Mouse (Mus musculus): ENCODE measurements around the gene Tmem108. TPM values are rescaled to one million over a fixed set of nuclear protein-coding genes. Genes with fewer than 3 reads are reported as not detected.
A peak's percentile ranks its signal among the peaks of the same experiment; 100 is the strongest.

Gene Tmem108
- polyA plus RNA-seq, 1 experiment from 2014 or later: 33.0 TPM

- Histone ChIP-seq H3K36me3 (replicated peaks) (no peaks in the 10 kb centered on the region), H3K4me3 (no peak overlapping the region), H3K27me3 (replicated peaks) (peaks cover 18% of the 10 kb centered on the region), H3K9me3 (no peaks in the 10 kb centered on the region), H3K4me2 (no peak overlapping the region), H3K4me1 (peaks cover 12% of the 10 kb centered on the region), H3K27ac (0 out of 2 replicates have a peak overlapping the region, but pooled peaks have one; percentile 18), H3K9ac (no peak overlapping the region)
- ATAC-seq (replicated peaks): peak; percentile 88
- WGBS: 30% methylated on average over 7 of the region's 7 CpGs
Observed at GRCm38 (mm10) chr9:103494346-103495020, 267.2 kb downstream of the Tmem108 start.

GRCm38 (mm10) chr9:103491985-103492384, 269.7 kb downstream of the Tmem108 start:
- no peaks in the 10 kb centered on the region for H3K36me3 ChIP-seq (replicated peaks)
- H3K4me1 ChIP-seq: peaks cover 12% of the 10 kb centered on the region
- H3K9ac ChIP-seq: no peak overlapping the region
- no peaks in the 10 kb centered on the region for H3K9me3 ChIP-seq
- no peak overlapping the region for H3K4me2 ChIP-seq
- H3K27ac ChIP-seq: no peak overlapping the region
- no peak overlapping the region for H3K4me3 ChIP-seq
- ATAC-seq (replicated peaks): no peak
- H3K27me3 ChIP-seq (replicated peaks): peaks cover 6% of the 10 kb centered on the region; the same call in 1 of the 2 replicates
- WGBS: 88% methylated on average over 8 of the region's 8 CpGs

GRCm38 (mm10) chr9:103490439-103490838, 271.2 kb downstream of the Tmem108 start:
- peak; percentile 61 for ATAC-seq (replicated peaks)
- Histone ChIP-seq H3K4me3 (no peak overlapping the region), H3K9me3 (no peaks in the 10 kb centered on the region), H3K4me2 (no peak overlapping the region), H3K36me3 (replicated peaks) (no peaks in the 10 kb centered on the region), H3K27me3 (replicated peaks) (peaks cover 7% of the 10 kb centered on the region; the same call in 1 of the 2 replicates), H3K4me1 (peaks cover 16% of the 10 kb centered on the region), H3K27ac (no peak overlapping the region), H3K9ac (no peak overlapping the region)
- WGBS: 11% methylated on average over 2 of the region's 2 CpGs

- Histone ChIP-seq H3K27ac (no peak overlapping the region), H3K36me3 (replicated peaks) (no peaks in the 10 kb centered on the region), H3K27me3 (replicated peaks) (peaks cover 7% of the 10 kb centered on the region; the same call in 1 of the 2 replicates), H3K4me3 (no peak overlapping the region), H3K4me1 (peaks cover 16% of the 10 kb centered on the region), H3K9ac (no peak overlapping the region), H3K9me3 (no peaks in the 10 kb centered on the region), H3K4me2 (no peak overlapping the region)
- WGBS: 88% methylated on average over 4 of the region's 4 CpGs
- no peak for ATAC-seq (replicated peaks)
Observed at GRCm38 (mm10) chr9:103489883-103490282, 271.8 kb downstream of the Tmem108 start.

GRCm38 (mm10) chr9:103489096-103489495, 272.5 kb downstream of the Tmem108 start:
- Histone ChIP-seq H3K4me1 (peaks cover 8% of the 10 kb centered on the region; the same call in 1 of the 2 replicates), H3K4me3 (no peak overlapping the region), H3K9me3 (no peaks in the 10 kb centered on the region), H3K27me3 (replicated peaks) (peaks cover 7% of the 10 kb centered on the region; the same call in 1 of the 2 replicates), H3K4me2 (no peak overlapping the region), H3K36me3 (replicated peaks) (no peaks in the 10 kb centered on the region), H3K9ac (no peak overlapping the region), H3K27ac (no peak overlapping the region)
- WGBS: 62% methylated on average over 7 of the region's 7 CpGs
- ATAC-seq (replicated peaks): no peak

GRCm38 (mm10) chr9:103486262-103486661, 275.4 kb downstream of the Tmem108 start:
- WGBS: 89% methylated on average over 6 of the region's 6 CpGs
- no peak overlapping the region for H3K4me3 ChIP-seq
- no peak for ATAC-seq (replicated peaks)

GRCm38 (mm10) chr9:103485606-103486005, 276.0 kb downstream of the Tmem108 start:
- no peak overlapping the region for H3K9ac ChIP-seq
- no peak overlapping the region for H3K4me2 ChIP-seq
- 49% methylated on average over 8 of the region's 8 CpGs for WGBS
- H3K36me3 ChIP-seq (replicated peaks): no peaks in the 10 kb centered on the region
- H3K4me3 ChIP-seq: no peak overlapping the region
- peaks cover 12% of the 10 kb centered on the region; the same call in 1 of the 2 replicates for H3K4me1 ChIP-seq
- no peak overlapping the region for H3K27ac ChIP-seq
- H3K27me3 ChIP-seq (replicated peaks): 0 out of 2 replicates have a peak, but pooled peaks cover 4% of the 10 kb centered on the region
- ATAC-seq (replicated peaks): no peak
- H3K9me3 ChIP-seq: no peaks in the 10 kb centered on the region

More at GRCm38 (mm10) chr9:103486262-103486661, 275.4 kb downstream of the Tmem108 start:
- Histone ChIP-seq H3K9me3 (no peaks in the 10 kb centered on the region), H3K4me1 (peaks cover 8% of the 10 kb centered on the region; the same call in 1 of the 2 replicates), H3K36me3 (replicated peaks) (no peaks in the 10 kb centered on the region), H3K9ac (no peak overlapping the region), H3K27ac (no peak overlapping the region), H3K27me3 (replicated peaks) (0 out of 2 replicates have a peak, but pooled peaks cover 4% of the 10 kb centered on the region), H3K4me2 (no peak overlapping the region)

GRCm38 (mm10) chr9:103480603-103481220, 280.9 kb downstream of the Tmem108 start:
- WGBS: 44% methylated on average over 8 of the region's 8 CpGs
- H3K4me2 ChIP-seq: no peak overlapping the region
- no peak overlapping the region for H3K27ac ChIP-seq
- H3K9me3 ChIP-seq: no peaks in the 10 kb centered on the region
- H3K27me3 ChIP-seq (replicated peaks): no peaks in the 10 kb centered on the region
- H3K36me3 ChIP-seq (replicated peaks): no peaks in the 10 kb centered on the region
- H3K4me1 ChIP-seq: peaks cover 13% of the 10 kb centered on the region; the same call in 1 of the 2 replicates
- no peak overlapping the region for H3K9ac ChIP-seq
- peak; percentile 48; the same call in 1 of the 2 replicates for ATAC-seq (replicated peaks)
- H3K4me3 ChIP-seq: no peak overlapping the region

GRCm38 (mm10) chr9:103480044-103480576, 281.5 kb downstream of the Tmem108 start, which contains the start of gene Bfsp2:
Gene Bfsp2 (minus strand): TSS chr9:103480420.
- WGBS: 72% methylated on average over 9 of the region's 9 CpGs
- Histone ChIP-seq H3K27me3 (replicated peaks) (no peaks in the 10 kb centered on the region), H3K9me3 (no peaks in the 10 kb centered on the region), H3K27ac (no peak within 1 kb of the TSS), H3K4me3 (no peak within 1 kb of the TSS), H3K36me3 (replicated peaks) (no peaks in the 10 kb centered on the region), H3K9ac (no peak within 1 kb of the TSS), H3K4me1 (peaks cover 13% of the 10 kb centered on the region; the same call in 1 of the 2 replicates), H3K4me2 (no peak within 1 kb of the TSS)
- ATAC-seq (replicated peaks): 0 out of 2 replicates have a peak, but pooled peaks have one; percentile 33

GRCm38 (mm10) chr9:103475414-103475813, 286.2 kb downstream of the Tmem108 start:
- H3K36me3 ChIP-seq (replicated peaks): no peaks in the 10 kb centered on the region
- ATAC-seq (replicated peaks): no peak
- H3K4me3 ChIP-seq: no peak overlapping the region
- WGBS: 78% methylated on average over 6 of the region's 6 CpGs
- no peak overlapping the region for H3K27ac ChIP-seq
- H3K9ac ChIP-seq: no peak overlapping the region
- H3K9me3 ChIP-seq: no peaks in the 10 kb centered on the region
- H3K4me2 ChIP-seq: no peak overlapping the region
- peaks cover 29% of the 10 kb centered on the region for H3K4me1 ChIP-seq
- no peaks in the 10 kb centered on the region for H3K27me3 ChIP-seq (replicated peaks)

- H3K36me3 ChIP-seq (replicated peaks): no peaks in the 10 kb centered on the region
- no peaks in the 10 kb centered on the region for H3K9me3 ChIP-seq
- peaks cover 29% of the 10 kb centered on the region for H3K4me1 ChIP-seq
- no peak overlapping the region for H3K4me3 ChIP-seq
- 0 out of 2 replicates have a peak overlapping the region, but pooled peaks have one; percentile 0 for H3K9ac ChIP-seq
- peak overlapping the region; percentile 66 for H3K27ac ChIP-seq
- WGBS: 9% methylated on average over 13 of the region's 13 CpGs
- ATAC-seq (replicated peaks): peak; percentile 59
- peak overlapping the region; percentile 0; the same call in 1 of the 2 replicates for H3K4me2 ChIP-seq
- no peaks in the 10 kb centered on the region for H3K27me3 ChIP-seq (replicated peaks)
Observed at GRCm38 (mm10) chr9:103473915-103474688, 287.5 kb downstream of the Tmem108 start.

Measured in midbrain, embryonic 15.5 days (tissue).